Mouse (Mus musculus) small intestine, adult 2 months (tissue): ENCODE data around the gene Adipor2.

Experiments used
- CTCF ChIP-seq: fragments of 200-500 bp; IDR thresholded peaks from 2 replicates; pipeline ENCODE4 v1.5.1; 2012; ENCODE audit warnings: low read depth, mild to moderate bottlenecking, control low read depth, inconsistent platforms, low read length, moderate library complexity, mixed read lengths; ENCODE audit not compliant: insufficient replicate concordance, insufficient read length; ENCODE audit errors: extremely low read depth
- POLR2A ChIP-seq: fragments of 200-500 bp; IDR thresholded peaks from 2 replicates; pipeline ENCODE4 v1.6.1; 2012; ENCODE audit warnings: low read depth, mild to moderate bottlenecking, control low read depth, inconsistent platforms, low read length, moderate library complexity

GRCm38 (mm10) chr6:119450965-119451943 is 33.8 kb upstream of the Adipor2 start:
- TF ChIP-seq CTCF (no peak), POLR2A (no peak)
